Comparison of ENCODE assay signal across 19 mouse cellular contexts in genomic region chr16:91415391-91416189, GRCm38 (mm10). TPM values are rescaled to one million over a fixed set of nuclear protein-coding genes. Genes with fewer than 3 reads are reported as not detected.
DNase-seq lines count a peak whose midpoint lies in the region; ATAC-seq lines count a peak whose summit lies in the region.
"Had no signal": no experiment of that assay in that cellular context is flagged by ENCODE, and none has a peak within 500 bp of the region (broad histone marks: within the 10 kb centered on the region; RNA-seq: fewer than 3 reads in every experiment).

No protein-coding gene starts in this region.

- ATAC-seq in kidney, embryonic 15.5 days (replicated peaks; ENCODE audit: low FRiP score): no peak
- peak; percentile 70 for ATAC-seq in megakaryocyte, adult 5-6 weeks (ENCODE audit: poor library complexity, severe bottlenecking)
- ATAC-seq: activated CD4-positive, CD25-positive, alpha-beta regulatory T cell, adult 4 months; inflammation-experienced regulatory T-cells, adult 6 months; midbrain, embryonic 13.5 days had no signal

- peak; percentile 81 for DNase-seq in adrenal gland, adult 2 months
- no peak for DNase-seq in adrenal gland, postnatal 25 days
- no peak for DNase-seq in kidney, postnatal 10 days
- peak; percentile 65 for DNase-seq in adrenal gland, postnatal 14 days
- no peak for DNase-seq in cerebellum, postnatal 14 days
- no peak for DNase-seq in thymus, adult 18-20 months
- DNase-seq: cerebellum, adult 2 months; left cerebral cortex, postnatal 4 days; lung, postnatal 10 days; right cerebral cortex, postnatal 14 days had no signal

- H3K9ac ChIP-seq in kidney, embryonic 15.5 days: no peak overlapping the region
- H3K9ac ChIP-seq: midbrain, embryonic 13.5 days; neural tube, embryonic 12.5 days had no signal

- H3K27ac ChIP-seq in kidney, embryonic 15.5 days: peak overlapping the region; percentile 32; the same call in 1 of the 2 replicates
- H3K27ac ChIP-seq: embryonic facial prominence, embryonic 10.5 days; midbrain, embryonic 13.5 days; neural tube, embryonic 12.5 days had no signal

- no peak overlapping the region for H3K4me2 ChIP-seq in kidney, embryonic 15.5 days
- H3K4me2 ChIP-seq: midbrain, embryonic 13.5 days; neural tube, embryonic 12.5 days had no signal

- H3K4me1 ChIP-seq in kidney, embryonic 15.5 days: peaks cover 17% of the 10 kb centered on the region; the same call in 1 of the 2 replicates
- H3K4me1 ChIP-seq: midbrain, embryonic 13.5 days; neural tube, embryonic 12.5 days had no signal

- 76% methylated on average over 9 of the region's 9 CpGs for WGBS in kidney, embryonic 15.5 days

- no peaks in the 10 kb centered on the region for H3K9me3 ChIP-seq in kidney, embryonic 15.5 days (replicated peaks)
- H3K9me3 ChIP-seq: embryonic facial prominence, embryonic 10.5 days; G1E; midbrain, embryonic 13.5 days; neural tube, embryonic 12.5 days had no signal

- H3K27me3 ChIP-seq in kidney, embryonic 15.5 days: no peaks in the 10 kb centered on the region
- H3K27me3 ChIP-seq: midbrain, embryonic 13.5 days; neural tube, embryonic 12.5 days had no signal

- no peak overlapping the region for H3K4me3 ChIP-seq in kidney, embryonic 15.5 days (replicated peaks)
- H3K4me3 ChIP-seq: embryonic facial prominence, embryonic 10.5 days; midbrain, embryonic 13.5 days; neural tube, embryonic 12.5 days had no signal

- peaks cover 60% of the 10 kb centered on the region for H3K36me3 ChIP-seq in kidney, embryonic 15.5 days
- H3K36me3 ChIP-seq: midbrain, embryonic 13.5 days; neural tube, embryonic 12.5 days had no signal

RNA-seq across cellular contexts. Expression of gene Il10rb, which starts 9.6 kb away (rescaled TPM):
- 100 to 1,000 TPM; 255 to 258 TPM for total RNA-seq in adrenal gland, adult 2 months (2021)
- 97.1 and 107 TPM in 2 replicates for polyA plus RNA-seq in adrenal gland, adult 2 months (2012; rRNA removed)
- total RNA-seq in adrenal gland, postnatal 25 days (2021): 281 and 313 TPM in 2 replicates
- polyA plus RNA-seq in kidney, embryonic 15.5 days (2015; fragmentation: Nextera tagmentation; extraction: Ambion mirVana): 29.9 and 31.0 TPM in 2 replicates
- 105 and 106 TPM in 2 replicates for total RNA-seq in adrenal gland, postnatal 14 days (2021)
- total RNA-seq in megakaryocyte, adult 5-6 weeks (2015): 66.6 and 68.3 TPM in 2 replicates
- 63.3 and 64.6 TPM in 2 replicates for total RNA-seq in megakaryocyte, adult 5-6 weeks (2017)

RNA-seq across cellular contexts. Expression of gene Gm21970, which starts 24.1 kb away (rescaled TPM):
- under 1 TPM in 1 of 2 experiments, not detected in 1; 0.69 TPM for total RNA-seq in adrenal gland, adult 2 months (2021)
- not detected in 2 replicates for polyA plus RNA-seq in adrenal gland, adult 2 months (2012; rRNA removed)
- total RNA-seq in adrenal gland, postnatal 25 days (2021): not detected in 2 replicates
- polyA plus RNA-seq in kidney, embryonic 15.5 days (2015; fragmentation: Nextera tagmentation; extraction: Ambion mirVana): not detected in 2 replicates
- 0.59 TPM in 1 of 2 replicates, not detected in the other for total RNA-seq in adrenal gland, postnatal 14 days (2021)
- total RNA-seq in megakaryocyte, adult 5-6 weeks (2015): 0.29 TPM in 1 of 2 replicates, not detected in the other
- not detected in 2 replicates for total RNA-seq in megakaryocyte, adult 5-6 weeks (2017)
- total RNA-seq: left cerebral cortex, postnatal 4 days had no signal
- polyA plus RNA-seq: cerebellum, adult 2 months; embryonic facial prominence, embryonic 10.5 days; G1E; heart, embryonic 14.5 days; midbrain, embryonic 13.5 days; neural tube, embryonic 12.5 days had no signal

RNA-seq across cellular contexts. Expression of gene Ifnar2, which starts 43.0 kb away (rescaled TPM):
- total RNA-seq in adrenal gland, adult 2 months (2021): 100 to 1,000 TPM; 112 to 134 TPM
- polyA plus RNA-seq in adrenal gland, adult 2 months (2012; rRNA removed): 225 and 282 TPM in 2 replicates
- 101 and 110 TPM in 2 replicates for total RNA-seq in adrenal gland, postnatal 25 days (2021)
- 50.5 and 51.8 TPM in 2 replicates for polyA plus RNA-seq in kidney, embryonic 15.5 days (2015; fragmentation: Nextera tagmentation; extraction: Ambion mirVana)
- total RNA-seq in adrenal gland, postnatal 14 days (2021): 83.9 and 86.1 TPM in 2 replicates
- 287 and 289 TPM in 2 replicates for total RNA-seq in megakaryocyte, adult 5-6 weeks (2015)
- 257 and 285 TPM in 2 replicates for total RNA-seq in megakaryocyte, adult 5-6 weeks (2017)

Comparison
In these comparisons a context has a peak if more than half of its experiments do, and no peak if none do; other contexts are left out.
1. DNase-seq: peak in adrenal gland, adult 2 months (single experiment) and adrenal gland, postnatal 14 days (single experiment); none in adrenal gland, postnatal 25 days (single experiment), kidney, postnatal 10 days (single experiment), cerebellum, postnatal 14 days (0 of 2) and thymus, adult 18-20 months (0 of 2).